Mouse (Mus musculus): ENCODE measurements at regions not wholly inside any gene's neighbourhood (a gene's known extent, or its start where the extent isn't known, plus 50 kb on each side); places are given as distances from the start of the nearest gene placed in this dataset.

GRCm38 (mm10) chr5:101596996-101597395, 67.8 kb downstream of the Nkx6-1 start:
- no peak for DNase-seq (ENCODE audit: low read depth, low spot score)

- no peak for DNase-seq (ENCODE audit: low read depth, low spot score)
Measured at GRCm38 (mm10) chr5:101591236-101591635, 73.6 kb downstream of the Nkx6-1 start.

- no peak for DNase-seq (ENCODE audit: low read depth, low spot score)
Measured at GRCm38 (mm10) chr5:101590341-101591124, 74.3 kb downstream of the Nkx6-1 start.

- no peak for DNase-seq (ENCODE audit: low read depth, low spot score)
Measured at GRCm38 (mm10) chr5:101572966-101573365, 91.8 kb downstream of the Nkx6-1 start.

- no peak for DNase-seq (ENCODE audit: low read depth, low spot score)
Measured at GRCm38 (mm10) chr5:101565770-101566169, 99.0 kb downstream of the Nkx6-1 start.

- DNase-seq (ENCODE audit: low read depth, low spot score) = no peak
Measured at GRCm38 (mm10) chr5:101560366-101560765, 104.4 kb downstream of the Nkx6-1 start.

GRCm38 (mm10) chr5:101558279-101558987, 106.4 kb downstream of the Nkx6-1 start:
- DNase-seq (ENCODE audit: low read depth, low spot score) = no peak

GRCm38 (mm10) chr5:101557156-101557555, 107.6 kb downstream of the Nkx6-1 start:
- no peak for DNase-seq (ENCODE audit: low read depth, low spot score)

GRCm38 (mm10) chr5:101543326-101543725, 121.5 kb downstream of the Nkx6-1 start:
- no peak for DNase-seq (ENCODE audit: low read depth, low spot score)

GRCm38 (mm10) chr5:101539818-101540217, 125.0 kb downstream of the Nkx6-1 start:
- no peak for DNase-seq (ENCODE audit: low read depth, low spot score)

GRCm38 (mm10) chr5:101539254-101539549, 125.6 kb downstream of the Nkx6-1 start:
- DNase-seq (ENCODE audit: low read depth, low spot score) = no peak

- no peak for DNase-seq (ENCODE audit: low read depth, low spot score)
Measured at GRCm38 (mm10) chr5:101538410-101539253, 126.2 kb downstream of the Nkx6-1 start.

- DNase-seq (ENCODE audit: low read depth, low spot score) = peak; percentile 29
Measured at GRCm38 (mm10) chr5:101537518-101538380, 127.0 kb downstream of the Nkx6-1 start.

GRCm38 (mm10) chr5:101535451-101535850, 129.3 kb downstream of the Nkx6-1 start:
- no peak for DNase-seq (ENCODE audit: low read depth, low spot score)

- DNase-seq (ENCODE audit: low read depth, low spot score) = no peak
Measured at GRCm38 (mm10) chr5:101525346-101525745, 139.4 kb downstream of the Nkx6-1 start.

GRCm38 (mm10) chr5:101524670-101525069, 140.1 kb downstream of the Nkx6-1 start:
- DNase-seq (ENCODE audit: low read depth, low spot score) = no peak

- no peak for DNase-seq (ENCODE audit: low read depth, low spot score)
Measured at GRCm38 (mm10) chr5:101523902-101524301, 140.9 kb downstream of the Nkx6-1 start.

- no peak for DNase-seq (ENCODE audit: low read depth, low spot score)
Measured at GRCm38 (mm10) chr5:101523490-101523889, 141.3 kb downstream of the Nkx6-1 start.

GRCm38 (mm10) chr5:101520935-101521655, 143.7 kb downstream of the Nkx6-1 start:
- DNase-seq (ENCODE audit: low read depth, low spot score) = no peak

- DNase-seq (ENCODE audit: low read depth, low spot score) = no peak
Measured at GRCm38 (mm10) chr5:101518791-101519547, 145.8 kb downstream of the Nkx6-1 start.
